13 mouse cellular contexts compared by ENCODE assay signal in genomic region chr11:63325166-63325565, GRCm38 (mm10).
"Had no signal": no experiment of that assay in that cellular context is flagged by ENCODE, and none has a peak within 500 bp of the region (broad histone marks: within the 10 kb centered on the region; RNA-seq: fewer than 3 reads in every experiment).

No protein-coding gene starts in this region.

- DNase-seq: kidney, adult 11 months; kidney, adult 8-10 months; kidney, postnatal 10 days; kidney, postnatal 36 days; layer of hippocampus, postnatal 36 days; liver, embryonic 13.5 days; lung, adult 2 months; lung, postnatal 14 days; lung, postnatal 4 days; thymus, adult 18-20 months; thymus, postnatal 36 days had no signal

- H3K36me3 ChIP-seq: kidney, embryonic 15.5 days; liver, embryonic 13.5 days had no signal

- H3K4me1 ChIP-seq: kidney, embryonic 15.5 days; liver, embryonic 13.5 days had no signal

- H3K27me3 ChIP-seq: kidney, embryonic 15.5 days; liver, embryonic 13.5 days had no signal

- H3K4me3 ChIP-seq: kidney, embryonic 15.5 days; left cerebral cortex, adult 2 months; liver, embryonic 13.5 days had no signal

- H3K4me2 ChIP-seq: kidney, embryonic 15.5 days; liver, embryonic 13.5 days had no signal

- H3K9ac ChIP-seq: kidney, embryonic 15.5 days; liver, embryonic 13.5 days had no signal

- H3K27ac ChIP-seq: kidney, embryonic 15.5 days; left cerebral cortex, adult 2 months; liver, embryonic 13.5 days had no signal

- H3K9me3 ChIP-seq: kidney, embryonic 15.5 days; liver, embryonic 13.5 days had no signal
